Mouse (Mus musculus): ENCODE results near the gene Ppp2r2d.

The Ppp2r2d gene

DNA sequence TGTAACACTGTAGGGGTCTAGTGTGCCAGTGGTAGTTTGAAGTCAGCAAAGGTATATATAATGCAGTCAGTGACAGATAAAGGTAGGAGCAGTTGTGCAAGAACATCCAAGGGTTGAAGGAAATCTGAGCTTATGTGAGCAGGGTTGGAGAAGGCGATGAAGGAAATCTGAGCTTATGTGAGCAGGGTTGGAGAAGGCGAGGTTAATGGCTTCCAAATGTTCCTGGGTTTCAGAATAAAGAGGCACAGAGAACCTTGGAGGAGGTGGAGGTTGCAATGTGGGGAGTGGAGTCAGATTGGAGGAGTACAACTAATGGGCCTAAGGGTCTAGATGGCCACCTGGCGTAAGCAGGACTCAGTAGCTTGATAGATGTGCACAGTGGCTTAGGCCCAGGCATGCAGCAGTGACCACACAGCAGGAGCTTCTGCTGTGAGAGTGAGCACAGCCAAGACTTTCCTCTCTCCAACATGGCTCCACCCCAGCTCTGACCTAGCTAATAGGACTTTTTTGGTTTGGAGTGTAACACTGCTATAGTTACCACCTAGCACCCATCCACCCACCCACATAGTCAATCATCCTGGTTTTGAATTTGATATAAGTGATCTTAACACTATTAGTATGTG lies 18.2 kb downstream of the Ppp2r2d start:
- no peak for DNase-seq (ENCODE audit: low spot score)

DNA sequence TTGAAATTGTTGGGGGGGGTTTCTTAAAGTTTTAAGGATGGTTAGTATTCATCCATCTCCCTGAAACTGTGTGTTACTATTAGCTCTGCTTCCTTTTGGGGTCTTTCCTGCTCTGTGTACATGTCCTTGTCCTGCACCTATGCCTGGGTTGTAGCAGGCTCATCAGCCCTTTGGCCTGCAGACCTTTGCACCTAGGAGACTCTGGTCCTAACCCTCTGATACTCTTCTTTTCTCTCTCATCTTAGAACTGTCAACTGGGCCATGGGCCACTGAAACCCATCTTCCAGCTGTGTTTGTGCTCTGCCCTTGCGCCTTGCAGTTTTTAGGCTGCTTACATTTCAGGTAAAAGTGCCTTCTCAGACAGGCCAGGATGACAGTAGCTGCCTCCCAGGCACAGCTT lies 18.9 kb downstream of the Ppp2r2d start:
- no peak for DNase-seq (ENCODE audit: low spot score)

DNA sequence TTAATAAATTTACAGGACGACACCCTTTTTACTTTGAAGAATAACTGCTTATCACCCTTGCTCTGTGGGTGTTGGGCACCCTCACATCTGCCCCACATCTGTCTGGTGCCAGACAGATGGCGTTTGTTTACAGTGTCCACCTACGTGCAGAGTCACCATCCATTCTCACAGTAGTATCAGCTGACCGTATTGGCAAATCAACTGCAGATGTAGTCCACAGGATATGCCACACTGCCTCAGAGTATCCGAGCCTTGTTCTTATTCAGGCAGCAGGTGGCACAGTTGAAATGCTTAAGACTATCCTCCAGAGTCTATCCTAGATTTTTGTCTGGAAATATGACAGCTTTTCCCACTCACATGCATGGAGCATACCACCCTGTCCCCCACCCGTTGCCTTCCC lies 21.4 kb downstream of the Ppp2r2d start:
- no peak for DNase-seq (ENCODE audit: low spot score)

DNA sequence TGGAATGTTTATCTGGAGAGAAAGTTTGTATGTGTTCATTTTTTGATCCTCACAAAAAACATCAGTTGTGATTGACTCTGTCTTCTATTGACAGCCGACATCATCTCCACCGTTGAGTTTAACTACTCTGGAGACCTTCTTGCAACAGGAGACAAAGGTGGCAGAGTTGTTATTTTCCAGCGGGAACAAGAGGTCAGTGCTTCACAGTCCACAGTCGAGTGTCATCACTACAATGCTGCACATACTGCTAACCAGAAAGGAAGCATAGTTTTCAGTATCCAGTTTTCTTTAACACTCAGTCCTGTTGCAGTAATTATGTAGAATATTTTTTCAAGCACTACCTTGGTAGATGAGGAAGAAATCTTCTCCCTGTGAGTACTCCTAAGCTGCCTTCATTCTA lies 22.4 kb downstream of the Ppp2r2d start:
- DNase-seq (ENCODE audit: low spot score) = no peak

DNA sequence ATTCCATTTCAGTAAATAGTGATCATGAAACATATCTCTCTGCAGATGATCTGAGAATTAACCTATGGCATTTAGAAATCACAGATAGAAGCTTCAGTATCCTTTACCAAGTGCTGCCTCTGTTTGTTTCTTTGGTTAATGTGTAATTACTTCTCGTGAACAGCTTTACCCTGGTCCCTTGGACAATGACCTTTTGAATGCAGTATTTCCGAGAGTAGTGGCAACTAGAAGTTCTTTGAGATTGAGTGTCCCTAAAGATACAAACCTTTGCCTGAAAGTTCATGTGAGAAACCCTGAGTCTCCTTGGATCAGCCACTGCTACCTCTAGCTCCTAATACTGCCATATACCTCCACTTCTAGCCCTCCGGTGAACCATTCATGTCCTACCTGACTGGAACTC lies 27.1 kb downstream of the Ppp2r2d start:
- no peak for DNase-seq (ENCODE audit: low spot score)

DNA sequence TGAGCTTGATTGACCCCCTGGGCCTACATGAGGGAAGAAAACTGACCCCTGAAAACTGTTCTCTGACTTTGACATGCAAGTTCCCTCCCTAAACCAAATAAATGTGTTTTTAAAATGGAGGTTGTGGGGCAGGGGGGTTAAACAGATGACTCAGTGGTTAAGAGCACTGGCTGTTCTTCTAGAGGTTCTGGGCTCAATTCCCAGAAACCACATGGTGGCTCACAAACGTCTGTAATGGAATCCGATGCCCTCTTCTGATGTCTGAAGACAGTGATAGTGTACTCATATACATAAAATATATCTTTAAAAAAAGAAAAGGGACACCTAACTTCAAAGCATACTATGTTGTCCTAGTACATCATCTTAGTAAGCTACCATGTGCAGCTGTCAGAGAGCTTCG lies 29.2 kb downstream of the Ppp2r2d start:
- DNase-seq (ENCODE audit: low spot score) = no peak

DNA sequence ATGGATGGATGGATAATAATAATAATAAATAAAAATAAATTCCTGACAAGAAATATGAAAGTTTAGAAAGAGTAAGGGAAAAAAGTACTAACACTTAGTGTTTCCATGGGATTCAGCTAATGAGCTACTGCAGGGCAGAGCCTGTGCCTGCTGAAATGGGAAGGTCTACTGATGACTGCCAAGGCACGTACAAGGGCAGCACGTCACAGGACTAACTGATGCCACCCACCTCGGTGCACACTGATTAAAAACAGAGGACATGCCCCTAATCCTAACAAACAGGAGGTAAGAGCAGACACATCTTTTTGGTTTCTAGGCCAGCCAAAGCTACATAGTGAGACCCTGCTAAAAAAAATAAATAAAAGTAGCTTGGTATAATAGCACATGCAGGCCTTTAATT lies 37.8 kb downstream of the Ppp2r2d start:
- DNase-seq (ENCODE audit: low spot score) = no peak

DNA sequence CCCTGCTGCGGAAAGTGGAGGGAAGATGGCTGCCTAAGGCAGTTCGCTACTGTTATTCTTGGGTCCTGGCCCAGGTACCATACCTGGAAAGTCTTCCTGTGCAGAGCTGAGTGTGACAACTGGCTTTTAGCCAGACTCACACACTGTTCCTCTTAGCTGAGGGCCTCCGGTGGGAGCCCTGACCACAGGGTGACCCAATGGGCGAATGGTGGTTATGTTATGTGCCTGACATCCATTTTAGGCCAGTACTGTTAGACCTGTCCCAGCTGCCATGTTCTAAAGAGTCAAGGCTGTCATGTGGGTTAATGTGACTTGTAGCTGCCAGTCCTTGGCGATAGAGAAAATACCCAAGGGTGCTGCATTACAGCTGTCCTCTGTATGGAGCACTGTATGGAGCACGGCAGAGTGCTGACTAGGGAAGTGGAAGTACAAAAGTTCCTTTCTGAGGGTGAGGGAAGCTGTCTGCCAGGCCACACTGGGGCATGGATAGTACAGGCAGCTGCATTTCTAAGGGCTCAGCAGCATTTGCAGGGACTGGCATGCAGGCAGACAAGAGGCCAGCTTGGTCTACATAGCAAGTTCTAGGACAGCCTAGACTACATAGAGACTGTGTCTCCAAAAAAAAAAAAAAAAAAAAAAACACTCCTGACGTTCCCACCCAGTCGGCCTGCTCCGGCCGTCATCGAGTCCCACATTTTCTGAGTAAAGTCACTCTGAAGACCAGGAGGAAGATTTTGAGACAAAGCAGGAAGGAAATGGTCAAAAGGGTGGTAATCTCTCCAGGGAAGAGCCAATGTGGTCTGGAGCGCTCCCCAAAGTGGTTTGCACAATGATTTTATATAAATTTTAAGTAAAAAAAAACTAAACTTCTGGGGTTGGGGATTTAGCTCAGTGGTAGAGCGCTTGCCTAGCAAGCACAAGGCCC lies 39.7 kb downstream of the Ppp2r2d start:
- DNase-seq (ENCODE audit: low spot score) = no peak

DNA sequence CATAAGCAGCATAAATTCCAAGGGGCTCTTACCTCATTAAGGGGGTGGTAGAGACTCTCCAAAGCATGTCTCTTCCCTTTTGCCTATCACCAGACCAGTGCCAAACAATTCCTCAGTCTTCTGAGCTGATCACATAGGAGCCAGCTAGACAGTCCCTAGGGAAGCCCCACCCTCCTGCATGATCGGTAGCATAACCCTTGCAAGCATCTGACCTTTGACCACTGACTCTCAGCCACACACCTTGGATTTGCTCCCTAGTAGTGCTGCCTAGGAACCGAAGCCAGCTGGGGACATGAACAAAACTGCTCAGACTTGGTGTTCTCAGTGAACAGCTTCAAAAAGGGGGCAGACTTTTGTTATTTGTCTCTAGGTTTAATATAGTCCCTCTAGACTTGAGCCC lies 52.2 kb downstream of the Ppp2r2d start:
- DNase-seq (ENCODE audit: low spot score) = no peak

DNA sequence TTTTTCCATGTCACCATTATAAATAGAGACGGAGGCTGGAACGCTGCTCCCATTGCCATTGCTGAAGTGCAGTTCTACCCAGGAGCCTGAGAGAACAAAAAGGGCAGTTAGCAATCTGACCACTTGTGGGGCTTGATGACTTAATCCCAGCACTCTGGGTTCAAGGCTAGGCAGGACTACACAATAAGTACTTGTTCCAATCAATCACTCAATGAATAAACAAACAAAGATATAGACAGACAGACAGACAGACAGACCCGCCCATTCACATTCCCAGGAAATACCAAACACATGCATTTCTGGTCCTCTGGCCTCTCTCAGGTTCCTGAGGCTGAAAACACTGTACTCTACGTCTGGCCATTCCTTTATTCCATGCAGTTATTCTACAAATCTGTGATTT lies 52.9 kb downstream of the Ppp2r2d start:
- no peak for DNase-seq (ENCODE audit: low spot score)

DNA sequence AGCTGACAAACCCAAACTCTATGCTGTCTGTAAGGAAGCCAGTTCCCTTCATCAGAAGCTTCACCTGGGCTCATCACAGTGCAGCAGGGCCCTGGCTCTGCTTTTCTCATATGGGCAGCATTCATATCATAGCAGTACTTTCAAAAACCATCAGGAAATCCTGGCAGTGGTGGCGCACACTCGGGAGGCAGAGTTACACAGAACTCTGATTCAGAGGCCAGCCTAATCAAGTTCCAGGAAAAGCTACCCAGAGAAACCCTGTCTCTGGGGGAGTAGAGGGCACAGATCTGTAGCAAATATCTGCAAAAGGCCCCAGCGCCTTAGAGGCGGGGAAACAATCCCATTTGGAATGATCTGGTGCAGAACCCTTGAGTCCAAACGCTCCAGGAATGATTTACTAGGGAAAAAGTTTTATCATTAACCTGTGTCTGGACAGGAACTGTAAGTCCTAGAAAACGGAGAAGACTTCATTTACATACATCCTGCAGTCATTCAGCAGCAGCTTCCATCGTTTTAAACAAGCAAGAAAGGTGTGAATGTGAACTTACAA lies 58.1 kb downstream of the Ppp2r2d start:
- DNase-seq (ENCODE audit: low spot score) = no peak

DNA sequence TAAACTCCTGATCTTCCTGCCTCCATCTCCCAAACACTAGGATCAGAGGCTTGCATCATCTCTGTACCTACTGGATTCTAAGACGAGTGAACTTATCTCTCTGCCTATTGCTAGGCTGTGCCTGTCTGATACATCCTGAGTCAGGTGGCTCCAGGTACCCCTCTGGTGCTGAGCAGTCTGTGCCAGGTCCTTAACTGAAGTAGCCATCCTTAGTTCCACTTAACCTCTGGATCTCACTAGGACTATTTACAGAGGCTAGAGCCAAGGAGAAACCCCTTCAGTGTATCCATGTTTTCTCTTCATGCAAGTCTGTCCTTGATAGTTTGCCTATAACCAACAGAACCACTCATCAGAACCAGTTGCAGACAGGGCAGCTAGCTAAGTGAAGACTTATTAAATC lies 60.6 kb downstream of the Ppp2r2d start:
- DNase-seq (ENCODE audit: low spot score) = peak; percentile 66

DNA sequence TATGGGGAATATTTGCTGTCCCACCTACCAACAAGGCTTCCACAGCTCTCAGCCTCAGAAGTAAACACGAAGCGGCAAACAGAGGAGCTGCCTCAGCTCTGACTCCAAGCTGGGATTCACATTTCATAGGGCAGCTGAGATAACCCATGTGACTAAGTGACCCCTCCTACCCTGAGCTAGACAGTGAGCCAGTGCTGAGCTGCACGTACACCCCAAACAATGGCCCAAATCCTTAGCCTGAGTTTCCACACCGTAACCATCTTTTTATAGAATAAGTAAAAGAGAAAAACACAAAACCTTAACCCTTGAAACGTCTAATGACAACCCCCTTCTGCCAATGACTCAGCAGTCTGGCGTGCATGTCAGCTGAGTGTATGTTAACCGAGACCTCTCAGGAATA lies 61.2 kb downstream of the Ppp2r2d start:
- peak; percentile 69 for DNase-seq (ENCODE audit: low spot score)

DNA sequence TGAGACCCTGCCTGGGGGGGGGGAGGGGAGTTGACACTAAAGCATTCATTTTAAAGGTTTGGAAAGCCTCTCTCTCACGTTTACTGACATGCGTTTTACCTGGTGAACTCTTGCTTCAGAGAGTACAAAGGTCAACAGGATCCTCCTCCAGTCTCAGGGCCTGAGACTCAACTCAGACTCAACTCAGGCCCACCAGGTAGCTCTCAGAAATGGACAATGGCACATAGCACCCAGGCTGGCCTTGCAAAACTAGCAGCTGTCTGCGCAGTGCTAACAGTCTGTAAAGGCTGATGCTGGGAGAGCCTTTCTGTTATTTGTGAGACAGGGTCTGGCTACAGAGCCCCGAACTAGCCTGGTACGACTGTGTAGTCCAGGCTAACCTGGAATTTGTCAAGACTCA lies 62.1 kb downstream of the Ppp2r2d start:
- DNase-seq (ENCODE audit: low spot score) = no peak

DNA sequence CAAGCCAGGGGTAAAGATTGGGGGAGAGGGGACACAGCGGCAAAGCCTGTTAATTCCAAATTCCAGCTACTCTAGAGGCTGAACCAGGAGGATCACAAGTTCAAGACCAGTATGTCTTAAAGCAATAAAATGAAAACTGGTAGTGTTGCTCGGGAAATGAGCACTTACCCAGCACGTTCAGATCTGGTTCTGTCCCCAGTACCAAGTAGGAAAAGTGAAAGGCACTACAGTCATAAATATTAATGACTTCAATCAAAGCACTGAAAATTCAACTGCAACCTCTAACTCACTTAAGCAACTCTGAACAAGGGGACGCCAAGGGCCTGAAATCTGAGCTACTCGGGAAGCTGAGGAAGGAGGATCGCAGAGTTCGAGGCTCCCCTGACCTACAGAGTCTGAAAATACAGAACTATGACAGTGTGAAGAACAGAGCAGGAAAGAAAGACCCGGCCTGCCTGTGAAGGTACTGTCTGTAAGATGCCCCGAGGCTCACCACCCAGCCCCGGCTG lies 62.9 kb downstream of the Ppp2r2d start:
- DNase-seq (ENCODE audit: low spot score) = no peak

DNA sequence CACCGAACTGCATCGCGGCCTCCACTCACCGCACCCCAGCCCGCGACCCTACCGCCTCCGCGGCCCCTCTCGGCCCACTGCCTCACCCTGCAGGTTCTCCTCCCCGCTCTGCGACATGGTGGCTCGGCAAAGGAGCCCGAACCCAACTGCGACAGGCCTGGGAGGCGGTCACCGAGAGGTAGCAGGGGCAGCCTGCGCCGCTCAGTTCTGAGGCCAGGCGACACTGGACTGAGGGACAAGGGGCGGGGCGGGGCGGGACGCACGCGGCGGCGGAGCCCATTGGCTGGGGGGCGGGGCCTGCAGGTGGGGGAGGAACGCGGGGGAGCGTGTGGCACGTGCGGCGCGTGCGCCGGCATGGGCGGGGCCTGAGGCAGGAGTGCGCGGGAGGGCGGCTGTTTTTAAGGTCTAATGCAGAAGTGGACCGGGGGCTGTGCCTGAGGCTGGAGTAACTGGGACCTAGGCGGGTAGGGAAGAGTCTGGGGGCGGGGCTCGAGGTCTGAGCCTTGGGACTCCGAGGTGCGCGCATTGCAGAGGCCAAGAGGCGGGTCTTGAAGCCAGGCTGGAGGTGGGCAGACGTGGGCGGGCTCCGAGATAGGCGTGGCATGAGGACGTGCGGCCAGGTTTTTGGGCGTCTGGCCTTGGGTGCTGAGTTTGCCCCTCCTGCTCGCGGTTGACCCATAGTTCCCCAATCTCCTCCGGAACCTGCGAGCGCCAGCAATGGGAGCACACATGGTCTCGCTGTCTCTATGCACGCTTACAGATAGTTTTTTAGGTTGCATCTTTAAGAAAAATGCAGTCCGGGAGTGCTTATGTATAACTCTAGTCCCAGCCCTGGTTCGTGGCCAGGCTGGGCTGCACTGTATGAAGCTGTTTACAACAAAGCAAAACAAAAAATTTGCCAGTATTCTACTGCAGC lies 63.7 kb downstream of the Ppp2r2d start, which contains the start of gene Bnip3:
Gene Bnip3 (minus strand): TSS at position 243 of the 916 bp plus-strand sequence.
- peak; percentile 92 for DNase-seq (ENCODE audit: low spot score)

DNA sequence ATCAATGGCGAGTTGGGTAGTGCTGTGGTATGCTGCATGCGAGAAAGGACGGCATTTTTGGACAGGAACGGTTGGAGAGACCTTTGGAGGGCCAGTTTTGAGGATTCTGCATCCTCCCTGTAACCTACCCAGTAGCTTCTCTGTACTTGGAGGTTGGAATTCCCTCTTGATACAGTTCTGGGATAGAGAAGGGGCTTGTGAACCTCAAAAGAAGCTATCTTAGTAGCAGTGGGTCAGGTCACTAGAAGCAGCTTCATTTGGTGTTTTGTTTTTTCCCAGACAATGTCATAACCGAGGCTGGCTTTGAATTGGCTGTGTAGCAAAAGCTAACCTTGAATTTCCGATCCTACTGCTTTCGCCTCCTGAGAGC lies 64.3 kb downstream of the Ppp2r2d start:
- DNase-seq (ENCODE audit: low spot score) = no peak

DNA sequence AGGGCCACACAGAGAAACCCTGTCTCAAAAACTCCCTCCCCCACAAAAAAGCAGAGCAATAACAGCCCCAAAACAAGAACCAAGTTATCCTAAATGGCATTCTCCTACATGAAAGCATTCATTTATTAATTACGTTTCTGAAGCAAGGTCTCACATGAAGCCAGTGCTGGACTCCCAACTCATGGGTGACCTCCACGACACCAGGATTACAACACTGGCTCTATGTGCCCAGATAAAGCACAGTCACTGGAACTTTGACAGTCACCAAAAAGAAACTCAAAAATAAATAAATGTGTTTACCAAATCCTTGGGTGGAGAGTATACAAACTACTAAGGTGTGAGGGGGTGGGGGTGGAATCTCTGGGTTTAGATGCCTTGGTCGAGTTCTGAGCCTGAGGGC lies 67.7 kb downstream of the Ppp2r2d start:
- DNase-seq (ENCODE audit: low spot score) = no peak

DNA sequence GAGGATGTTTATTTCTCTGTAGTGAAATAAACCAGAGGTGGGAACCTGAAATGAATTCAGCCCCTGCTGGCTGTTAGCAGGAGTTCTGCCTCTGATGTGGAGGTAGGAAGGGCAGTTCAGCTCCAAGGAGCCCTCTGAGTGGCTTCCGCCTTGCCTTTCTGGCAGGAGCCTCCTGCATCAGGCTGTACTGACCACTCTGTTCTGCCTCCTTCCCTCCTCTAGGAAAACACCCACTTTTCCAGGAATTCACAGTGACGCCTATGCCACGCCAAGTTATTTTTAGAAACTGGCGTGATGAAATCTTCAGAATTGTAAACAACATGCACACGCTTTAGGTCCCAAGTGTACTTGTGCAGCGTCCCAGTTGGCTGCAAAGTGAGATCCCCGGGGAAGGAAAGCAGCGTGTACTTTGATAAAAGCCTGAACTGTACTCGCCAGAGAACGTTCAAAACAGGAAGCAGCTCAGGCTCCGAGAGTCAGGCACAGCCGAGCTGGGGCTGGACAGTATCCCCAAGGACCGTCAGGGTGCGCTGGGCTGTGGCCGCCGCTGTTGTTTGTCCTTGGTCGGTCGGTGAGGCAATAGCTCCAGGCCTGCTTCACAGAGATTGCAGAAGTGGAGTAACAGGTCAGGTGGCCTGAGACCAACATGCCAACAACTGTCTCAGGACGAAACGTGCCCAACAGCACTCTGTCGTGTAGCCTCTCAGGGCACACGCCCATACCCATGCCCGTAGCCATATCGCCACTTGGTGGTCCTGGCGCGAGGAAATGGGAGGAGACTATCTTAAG lies 73.5 kb downstream of the Ppp2r2d start:
- DNase-seq (ENCODE audit: low spot score) = peak; percentile 94

DNA sequence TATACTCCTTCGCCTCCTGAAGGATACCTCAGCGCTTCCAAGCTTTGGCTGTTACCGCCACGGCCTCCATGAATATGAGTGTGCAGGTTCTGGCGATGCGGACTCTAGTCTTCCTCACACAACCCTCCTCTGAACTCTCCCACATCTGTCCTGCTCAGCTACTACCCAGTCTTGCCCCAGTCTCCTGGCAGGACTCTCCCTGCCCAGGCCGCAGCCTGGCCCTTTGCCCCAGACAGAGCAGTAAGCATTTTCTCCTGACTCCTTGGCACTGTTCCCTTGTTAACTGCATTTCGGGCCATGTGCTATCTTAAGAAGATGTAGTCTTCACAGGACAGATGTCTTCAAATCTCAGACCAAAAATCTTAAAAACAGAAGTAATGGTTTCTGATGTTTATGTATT lies 75.7 kb downstream of the Ppp2r2d start:
- DNase-seq (ENCODE audit: low spot score) = no peak

DNA sequence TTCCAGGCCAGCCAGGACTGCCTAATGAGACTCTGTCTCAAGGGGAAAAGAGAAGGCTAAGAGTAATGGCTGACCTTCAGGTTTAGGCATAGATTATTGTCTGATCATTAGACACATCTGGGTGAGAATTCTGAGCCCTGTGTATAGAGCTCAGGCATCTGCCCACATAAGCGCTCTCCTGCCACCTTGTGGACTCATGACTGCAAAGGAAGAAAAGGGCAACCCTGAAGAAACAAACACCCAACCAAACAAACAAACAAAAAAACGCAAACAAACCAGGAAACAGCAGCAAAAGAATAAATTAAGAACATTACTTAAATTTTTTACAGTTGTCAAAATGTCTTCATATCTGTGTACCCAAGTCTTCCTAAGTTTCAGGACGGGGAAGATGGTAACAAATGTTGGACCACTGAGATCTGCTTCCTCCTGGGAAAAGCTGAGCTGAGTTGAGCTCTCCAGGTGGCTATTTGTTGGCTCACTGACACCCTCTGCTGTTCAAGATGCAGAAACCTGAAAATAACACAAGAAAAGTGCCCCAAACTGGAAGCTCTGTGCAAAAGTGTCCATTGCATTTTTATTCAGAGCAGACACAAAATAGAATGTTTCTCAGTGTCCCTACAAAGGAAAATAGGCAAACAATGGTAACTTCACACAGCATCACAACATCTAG lies 78.0 kb downstream of the Ppp2r2d start:
- peak; percentile 31 for DNase-seq (ENCODE audit: low spot score)
